27 mouse cellular contexts compared by ENCODE assay signal in the genomic region with DNA sequence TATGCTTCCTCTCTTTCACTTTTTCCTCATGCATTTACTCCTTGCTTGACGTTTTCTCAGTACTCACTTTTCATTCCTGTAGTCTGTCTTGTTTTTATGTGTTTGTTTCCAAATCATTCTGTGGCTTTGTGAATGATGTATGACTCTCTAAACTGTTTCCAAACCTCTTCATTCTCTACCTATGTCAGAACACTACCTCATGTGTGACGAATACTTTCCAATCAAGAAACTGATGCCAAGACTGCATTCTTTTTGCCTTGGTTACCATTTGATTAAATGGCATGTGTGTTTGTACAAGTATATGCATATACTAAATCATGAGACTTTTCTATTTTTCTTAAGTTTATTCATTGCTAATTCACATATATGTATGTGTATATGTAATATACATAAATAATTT.
"Had no signal": no experiment of that assay in that cellular context is flagged by ENCODE, and none has a peak within 500 bp of the region (broad histone marks: within the 10 kb centered on the region; RNA-seq: fewer than 3 reads in every experiment).

No protein-coding gene starts in this region.

- ATAC-seq: forebrain, embryonic 13.5 days; forebrain, embryonic 14.5 days; forebrain, embryonic 15.5 days; forebrain, embryonic 16.5 days; forebrain, postnatal 0 days had no signal

- H3K4me3 ChIP-seq: embryonic facial prominence, embryonic 10.5 days; embryonic facial prominence, embryonic 12.5 days; embryonic facial prominence, embryonic 13.5 days; embryonic facial prominence, embryonic 15.5 days; erythroblast, embryonic 14.5 days; forebrain, embryonic 10.5 days; forebrain, embryonic 12.5 days; forebrain, embryonic 13.5 days; forebrain, embryonic 15.5 days; gastrocnemius, adult 2 months; heart, adult 2 months had no signal

- DNase-seq: cerebellum, adult 9-10 months; cerebellum, adult 9-11 months; cerebellum, postnatal 10 days; cerebellum, postnatal 14 days; cerebellum, postnatal 25 days; cerebellum, postnatal 36 days; embryo, embryonic 11 days; forebrain, postnatal 0 days; gastrocnemius, adult 2 months; gastrocnemius, postnatal 10 days; gastrocnemius, postnatal 14 days; gastrocnemius, postnatal 25 days; gastrocnemius, postnatal 36 days; heart, adult 11 months; heart, adult 18-20 months; heart, adult 2 months had no signal

- H3K4me1 ChIP-seq: embryonic facial prominence, embryonic 10.5 days; embryonic facial prominence, embryonic 12.5 days; embryonic facial prominence, embryonic 13.5 days; embryonic facial prominence, embryonic 15.5 days; forebrain, embryonic 10.5 days; forebrain, embryonic 12.5 days; forebrain, embryonic 13.5 days; forebrain, embryonic 15.5 days had no signal

- H3K27me3 ChIP-seq: embryonic facial prominence, embryonic 12.5 days; embryonic facial prominence, embryonic 13.5 days; embryonic facial prominence, embryonic 15.5 days; forebrain, embryonic 12.5 days; forebrain, embryonic 13.5 days; forebrain, embryonic 15.5 days had no signal

- H3K9ac ChIP-seq: embryonic facial prominence, embryonic 12.5 days; embryonic facial prominence, embryonic 13.5 days; embryonic facial prominence, embryonic 15.5 days; forebrain, embryonic 12.5 days; forebrain, embryonic 13.5 days; forebrain, embryonic 15.5 days; forebrain, postnatal 0 days had no signal

- H3K9me3 ChIP-seq: embryonic facial prominence, embryonic 10.5 days; embryonic facial prominence, embryonic 12.5 days; embryonic facial prominence, embryonic 13.5 days; embryonic facial prominence, embryonic 15.5 days; forebrain, embryonic 10.5 days; forebrain, embryonic 12.5 days; forebrain, embryonic 13.5 days; forebrain, embryonic 15.5 days had no signal

- H3K36me3 ChIP-seq: embryonic facial prominence, embryonic 10.5 days; embryonic facial prominence, embryonic 12.5 days; embryonic facial prominence, embryonic 13.5 days; embryonic facial prominence, embryonic 15.5 days; forebrain, embryonic 10.5 days; forebrain, embryonic 12.5 days; forebrain, embryonic 15.5 days had no signal

- H3K4me2 ChIP-seq: embryonic facial prominence, embryonic 12.5 days; embryonic facial prominence, embryonic 13.5 days; embryonic facial prominence, embryonic 15.5 days; forebrain, embryonic 12.5 days; forebrain, embryonic 13.5 days; forebrain, embryonic 15.5 days had no signal

- H3K27ac ChIP-seq: embryonic facial prominence, embryonic 10.5 days; embryonic facial prominence, embryonic 12.5 days; embryonic facial prominence, embryonic 13.5 days; embryonic facial prominence, embryonic 15.5 days; forebrain, embryonic 10.5 days; forebrain, embryonic 12.5 days; forebrain, embryonic 13.5 days; forebrain, embryonic 15.5 days; gastrocnemius, adult 2 months; heart, adult 2 months had no signal
